Mouse (Mus musculus): ENCODE results near the gene Kif6.

GRCm38 (mm10) chr17:49785851-49786250 lies 170.9 kb downstream of the Kif6 start:
- no peak for TF ChIP-seq CTCF (IDR thresholded peaks at IDR 0.05; ENCODE audit: low read depth, low read length)
- TF ChIP-seq POLR2A (IDR thresholded peaks at IDR 0.05; ENCODE audit: borderline replicate concordance, low read depth, low read length), result no peak

Measured in bone marrow macrophage, adult 2 months (primary cell).